Mouse (Mus musculus) embryonic stem cell, embryonic (primary cell): ENCODE data around the gene BC052040.

Source experiments
- CTCF ChIA-PET, 4 experiments: fragments of 300-600 bp in 2 of 4; fragments of 350-600 bp in 2 of 4; sonication (Branson Sonifier 250); formaldehyde crosslinking; loops; one replicate each; lab custom pipeline; 2022; ENCODE audit warnings: inconsistent platforms in 2 of 4; lab: Charles Lee
- POLR2A ChIA-PET, 4 experiments: fragments of 300-600 bp in 2 of 4; fragments of 350-600 bp in 2 of 4; sonication (Branson Sonifier 250); formaldehyde crosslinking; loops; one replicate each; lab custom pipeline; 2022; ENCODE audit warnings: antibody characterized with exemption in 4 of 4, inconsistent platforms in 1 of 4; lab: Charles Lee

The BC052040 gene

GRCm38 (mm10) chr2:115592651-115593119, 11.2 kb downstream of the BC052040 start:
- POLR2A ChIA-PET: interaction anchor here in 1 of 4 experiments (1.3 kb wide), 1 partner anchor 11 kb away, joined by 3 read pairs; no protein-coding TSS in a partner anchor
- CTCF ChIA-PET: no interaction called here

GRCm38 (mm10) chr2:115597017-115597416, 15.5 kb downstream of the BC052040 start:
- ChIA-PET POLR2A (interaction anchor here in 2 of 4 experiments (0.6 to 1.7 kb wide), 2 partner anchors 15 to 56 kb away, joined by 3 to 6 read pairs; partner anchors contain the start of gene BC052040 (in 1 of the 2)), CTCF (no interaction called here)

GRCm38 (mm10) chr2:115598266-115598665, 16.8 kb downstream of the BC052040 start:
- ChIA-PET CTCF (no interaction called here), POLR2A (interaction anchor here in 2 of 4 experiments (1.1 to 1.2 kb wide), 3 partner anchors 17 to 19 kb away, joined by 3 to 4 read pairs (median 3); partner anchors contain the start of gene BC052040 (in 2 of the 2))

GRCm38 (mm10) chr2:115600724-115601123, 19.2 kb downstream of the BC052040 start:
- POLR2A ChIA-PET: interaction anchor here in 1 of 4 experiments (1.1 to 1.5 kb wide), 2 partner anchors 9 to 75 kb away, joined by 3 read pairs; no protein-coding TSS in a partner anchor
- CTCF ChIA-PET: no interaction called here

- POLR2A ChIA-PET: interaction anchor here in 1 of 4 experiments (0.5 to 1.5 kb wide), 4 partner anchors 10 to 260 kb away, joined by 3 to 4 read pairs (median 3); no protein-coding TSS in a partner anchor
- CTCF ChIA-PET: no interaction called here
These were observed 19.8 kb downstream of the BC052040 start for GRCm38 (mm10) chr2:115601280-115601679.

- ChIA-PET CTCF (interaction anchor here in 1 of 4 experiments (0.7 kb wide), 1 partner anchor 474 kb away, joined by 3 read pairs; no protein-coding TSS in a partner anchor), POLR2A (interaction anchor here in 2 of 4 experiments (0.5 to 1.5 kb wide), 5 partner anchors 11 to 259 kb away, joined by 3 to 4 read pairs (median 3); no protein-coding TSS in a partner anchor)
These were observed 20.6 kb downstream of the BC052040 start for GRCm38 (mm10) chr2:115602116-115602515.

GRCm38 (mm10) chr2:115604132-115604531, 22.6 kb downstream of the BC052040 start:
- CTCF ChIA-PET: interaction anchor here in 1 of 4 experiments (0.6 kb wide), 1 partner anchor 1426 kb away, joined by 3 read pairs; no protein-coding TSS in a partner anchor
- POLR2A ChIA-PET: interaction anchor here in 1 of 4 experiments (1.1 to 1.5 kb wide), 3 partner anchors 11 to 417 kb away, joined by 3 to 4 read pairs (median 3); partner anchors contain the start of gene BC052040

- POLR2A ChIA-PET: interaction anchor here in 2 of 4 experiments (0.7 to 1.3 kb wide), 3 partner anchors 10 to 526 kb away, joined by 3 to 7 read pairs (median 3); no protein-coding TSS in a partner anchor
- CTCF ChIA-PET: no interaction called here
These were observed 24.4 kb downstream of the BC052040 start for GRCm38 (mm10) chr2:115605829-115606336.

- CTCF ChIA-PET: interaction anchor here in 1 of 4 experiments (0.6 kb wide), 1 partner anchor 389 kb away, joined by 5 read pairs; no protein-coding TSS in a partner anchor
- POLR2A ChIA-PET: interaction anchor here in 1 of 4 experiments (0.6 kb wide), 1 partner anchor 31 kb away, joined by 3 read pairs; no protein-coding TSS in a partner anchor
These were observed 27.5 kb downstream of the BC052040 start for GRCm38 (mm10) chr2:115609020-115609419.

GRCm38 (mm10) chr2:115610092-115610491, 28.6 kb downstream of the BC052040 start:
- ChIA-PET POLR2A (no interaction called here), CTCF (no interaction called here)

- POLR2A ChIA-PET: no interaction called here
- CTCF ChIA-PET: no interaction called here
These were observed 29.0 kb downstream of the BC052040 start for GRCm38 (mm10) chr2:115610503-115610902.

- CTCF ChIA-PET: no interaction called here
- POLR2A ChIA-PET: interaction anchor here in 1 of 4 experiments (0.5 to 1.2 kb wide), 2 partner anchors 33 to 1806 kb away, joined by 5 read pairs; partner anchors contain the start of gene BC052040
These were observed 32.5 kb downstream of the BC052040 start for GRCm38 (mm10) chr2:115613830-115614520.

- POLR2A ChIA-PET: no interaction called here
- CTCF ChIA-PET: no interaction called here
These were observed 47.0 kb downstream of the BC052040 start for GRCm38 (mm10) chr2:115628471-115628870.

GRCm38 (mm10) chr2:115631031-115631434, 49.5 kb downstream of the BC052040 start:
- ChIA-PET CTCF (no interaction called here), POLR2A (no interaction called here)

- CTCF ChIA-PET: no interaction called here
- POLR2A ChIA-PET: no interaction called here
These were observed 50.3 kb downstream of the BC052040 start for GRCm38 (mm10) chr2:115631826-115632225.

- CTCF ChIA-PET: no interaction called here
- POLR2A ChIA-PET: no interaction called here
These were observed 68.7 kb downstream of the BC052040 start for GRCm38 (mm10) chr2:115650203-115650602.

- ChIA-PET CTCF (no interaction called here), POLR2A (interaction anchor here in 1 of 4 experiments (1.5 kb wide), 1 partner anchor 78 kb away, joined by 4 read pairs; the partner anchor contains the start of gene BC052040)
These were observed 78.2 kb downstream of the BC052040 start for GRCm38 (mm10) chr2:115659712-115660111.

- ChIA-PET CTCF (no interaction called here), POLR2A (interaction anchor here in 1 of 4 experiments (0.8 to 1.5 kb wide), 2 partner anchors 15 to 79 kb away, joined by 4 read pairs; partner anchors contain the start of gene BC052040)
These were observed 79.0 kb downstream of the BC052040 start for GRCm38 (mm10) chr2:115660213-115661120.
